10 mouse cellular contexts compared by ENCODE assay signal in the genomic region with DNA sequence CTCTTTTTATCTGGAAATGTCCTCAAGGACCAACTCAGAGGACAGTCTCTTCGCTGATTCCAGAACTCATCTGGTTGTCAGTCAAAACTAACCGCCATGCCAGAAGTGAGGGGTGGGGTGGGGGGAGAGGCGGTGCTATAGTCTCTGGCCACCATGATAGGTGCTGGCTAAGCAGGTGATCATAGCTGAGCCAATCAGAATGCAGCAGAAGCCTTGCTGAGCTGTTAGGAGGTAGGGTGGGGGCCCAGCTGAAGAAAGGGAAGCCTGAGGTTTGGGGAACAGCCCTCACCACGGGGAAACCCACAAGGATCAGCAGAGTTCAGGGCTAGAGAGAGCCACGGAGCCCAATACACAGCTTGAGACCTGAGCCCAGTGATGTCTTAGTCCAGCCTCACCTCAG. TPM values are rescaled to one million over a fixed set of nuclear protein-coding genes. Genes with fewer than 3 reads are reported as not detected.
DNase-seq lines count a peak whose midpoint lies in the region; ATAC-seq and TF ChIP-seq lines count a peak whose summit lies in the region.
"Had no signal": no experiment of that assay in that cellular context is flagged by ENCODE, and none has a peak within 500 bp of the region (broad histone marks: within the 10 kb centered on the region; RNA-seq: fewer than 3 reads in every experiment).

No protein-coding gene starts in this region.

- no peak overlapping the region for H3K27ac ChIP-seq in liver, embryonic 12.5 days
- H3K27ac ChIP-seq in stomach, embryonic 15.5 days = no peak overlapping the region
- H3K27ac ChIP-seq: kidney, postnatal 0 days; limb, embryonic 13.5 days had no signal

- no peak overlapping the region; the same call in 1 of the 2 replicates for H3K4me3 ChIP-seq in G1E (ENCODE audit: low read depth, low read length)
- H3K4me3 ChIP-seq in liver, embryonic 12.5 days = no peak overlapping the region
- no peak overlapping the region for H3K4me3 ChIP-seq in stomach, embryonic 15.5 days (replicated peaks)
- H3K4me3 ChIP-seq: limb, embryonic 13.5 days had no signal

- H3K27me3 ChIP-seq in G1E (ENCODE audit: insufficient read depth, low read length) = peaks cover 37% of the 10 kb centered on the region
- H3K27me3 ChIP-seq in liver, embryonic 12.5 days (replicated peaks) = peaks cover 12% of the 10 kb centered on the region
- no peaks in the 10 kb centered on the region for H3K27me3 ChIP-seq in stomach, embryonic 15.5 days (replicated peaks)

- peak; percentile 27 for DNase-seq in G1E (ENCODE audit: low spot score)
- DNase-seq in retina, embryonic 14.5 days (ENCODE audit: low spot score) = no peak
- no peak for DNase-seq in frontal cortex, adult 2 months (ENCODE audit: extremely low spot score in 1 of 2, low spot score in 1 of 2)
- no peak for DNase-seq in adrenal gland, postnatal 14 days
- DNase-seq: spleen, adult 18-20 months had no signal

- no peak for TF ChIP-seq CTCF in G1E (IDR thresholded peaks at IDR 0.05; ENCODE audit: low read depth, low read length)

- H3K4me2 ChIP-seq in liver, embryonic 12.5 days = peak overlapping the region; percentile 27
- no peak overlapping the region for H3K4me2 ChIP-seq in stomach, embryonic 15.5 days
- H3K4me2 ChIP-seq: limb, embryonic 13.5 days had no signal

- H3K4me1 ChIP-seq in G1E (ENCODE audit: insufficient read depth, low read depth, low read length) = peaks cover 36% of the 10 kb centered on the region
- peaks cover 44% of the 10 kb centered on the region for H3K4me1 ChIP-seq in liver, embryonic 12.5 days
- H3K4me1 ChIP-seq in stomach, embryonic 15.5 days = no peaks in the 10 kb centered on the region

- H3K36me3 ChIP-seq in G1E (replicated peaks) = no peaks in the 10 kb centered on the region
- H3K36me3 ChIP-seq in liver, embryonic 12.5 days = no peaks in the 10 kb centered on the region
- no peaks in the 10 kb centered on the region for H3K36me3 ChIP-seq in stomach, embryonic 15.5 days
- H3K36me3 ChIP-seq: limb, embryonic 13.5 days had no signal

- no peaks in the 10 kb centered on the region for H3K9me3 ChIP-seq in G1E (replicated peaks)
- no peaks in the 10 kb centered on the region for H3K9me3 ChIP-seq in liver, embryonic 12.5 days (replicated peaks)
- no peaks in the 10 kb centered on the region for H3K9me3 ChIP-seq in stomach, embryonic 15.5 days
- H3K9me3 ChIP-seq: limb, embryonic 13.5 days had no signal

- WGBS in liver, embryonic 12.5 days (ENCODE audit: insufficient replicate concordance) = 37% methylated on average over 5 of the region's 5 CpGs
- WGBS in stomach, embryonic 15.5 days = 73% methylated on average over 5 of the region's 5 CpGs

- no peak overlapping the region for H3K9ac ChIP-seq in liver, embryonic 12.5 days
- H3K9ac ChIP-seq in stomach, embryonic 15.5 days = no peak overlapping the region
- H3K9ac ChIP-seq: limb, embryonic 13.5 days had no signal

- peak; percentile 28; the same call in 1 of the 2 replicates for ATAC-seq in G1E (ENCODE audit: extremely low read depth, insufficient number of reproducible peaks, low FRiP score, poor library complexity, severe bottlenecking)
- peak; percentile 52 for ATAC-seq in activated CD4-positive, CD25-positive, alpha-beta regulatory T cell, adult 4 months
- ATAC-seq in liver, embryonic 12.5 days = peak; percentile 91
- ATAC-seq in stomach, embryonic 15.5 days (ENCODE audit: insufficient read depth, low FRiP score, low read depth) = peak; percentile 45; the same call in 1 of the 2 replicates

RNA-seq across cellular contexts. Expression of a gene that starts 11.1 kb away (rescaled TPM):
- 38.2 and 44.7 TPM in 2 replicates for total RNA-seq in G1E (2014; fragmentation: Nextera tagmentation)
- total RNA-seq in G1E (2017) = 41.5 and 44.6 TPM in 2 replicates
- polyA plus RNA-seq in G1E (2012) = 13.1 and 15.6 TPM in 2 replicates
- under 1 TPM; 0.53 to 0.78 TPM for polyA plus RNA-seq in activated CD4-positive, CD25-positive, alpha-beta regulatory T cell, adult 4 months (2017; shearing (Covaris generic))
- 1.9 TPM in 2 replicates for polyA plus RNA-seq in liver, embryonic 12.5 days (2016; fragmentation: Nextera tagmentation; extraction: Ambion mirVana)
- 1.2 and 1.4 TPM in 2 replicates for polyA plus RNA-seq in stomach, embryonic 15.5 days (2015; fragmentation: Nextera tagmentation; extraction: Ambion mirVana)
- 32.8 and 34.6 TPM in 2 replicates for polyA plus RNA-seq in frontal cortex, adult 2 months (2012; rRNA removed)
- 31.8 and 33.6 TPM in 2 replicates for total RNA-seq in adrenal gland, postnatal 14 days (2021)

Comparison
In these comparisons a context has a peak if more than half of its experiments do, and no peak if none do; other contexts are left out.
1. ATAC-seq: peak in every context shown above with its lines; median percentile 91 in liver, embryonic 12.5 days; 52 in activated CD4-positive, CD25-positive, alpha-beta regulatory T cell, adult 4 months; 45 in stomach, embryonic 15.5 days; 28 in G1E.